Mouse (Mus musculus) 3134 (cell line): Measurements from ENCODE around the gene Sh3rf1.

ENCODE experiments used
- DNase-seq: peaks from one replicate; pipeline ENCODE4 v3.0.0-alpha.2; 2011; ENCODE audit warnings: low spot score; ENCODE audit not compliant: insufficient read length; ENCODE audit errors: extremely low read depth

Sh3rf1 gene

GRCm38 (mm10) chr8:61223729-61224379 lies at the start of gene Sh3rf1:
Gene Sh3rf1 (plus strand): TSS chr8:61223872.
- DNase-seq, result peak; percentile 85

DNA sequence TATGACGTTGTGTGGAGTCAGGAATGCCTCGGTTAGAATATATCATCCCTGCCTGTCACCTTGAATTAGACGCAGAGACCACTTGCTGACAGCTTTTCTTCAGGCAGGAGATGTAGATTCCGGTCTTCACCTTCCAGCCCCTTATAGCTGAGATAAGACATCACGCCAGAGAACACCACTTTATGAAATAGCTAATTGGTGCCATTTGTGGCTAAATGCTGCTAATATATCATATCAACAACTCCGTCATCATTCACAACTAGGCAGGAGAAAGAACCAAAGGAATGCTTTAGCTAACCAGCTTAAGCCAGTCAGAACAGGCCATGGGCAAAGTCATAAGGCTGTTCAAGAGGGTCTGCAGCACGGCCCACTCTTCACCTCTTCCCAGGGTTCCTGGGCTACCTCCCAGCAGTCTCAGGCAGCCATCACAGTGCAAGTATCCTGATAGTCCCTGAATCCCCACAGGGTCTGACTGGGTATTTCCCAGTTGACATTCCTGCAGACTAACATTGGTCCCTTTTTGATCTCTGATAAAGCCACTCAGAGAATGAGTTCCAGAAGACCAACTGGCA lies 49.7 kb upstream of the Sh3rf1 start:
- DNase-seq, result no peak

- no peak for DNase-seq
Observed at GRCm38 (mm10) chr8:61175876-61176275, 47.8 kb upstream of the Sh3rf1 start.

- DNase-seq, result no peak
Observed at GRCm38 (mm10) chr8:61177680-61178593, 45.7 kb upstream of the Sh3rf1 start.

DNA sequence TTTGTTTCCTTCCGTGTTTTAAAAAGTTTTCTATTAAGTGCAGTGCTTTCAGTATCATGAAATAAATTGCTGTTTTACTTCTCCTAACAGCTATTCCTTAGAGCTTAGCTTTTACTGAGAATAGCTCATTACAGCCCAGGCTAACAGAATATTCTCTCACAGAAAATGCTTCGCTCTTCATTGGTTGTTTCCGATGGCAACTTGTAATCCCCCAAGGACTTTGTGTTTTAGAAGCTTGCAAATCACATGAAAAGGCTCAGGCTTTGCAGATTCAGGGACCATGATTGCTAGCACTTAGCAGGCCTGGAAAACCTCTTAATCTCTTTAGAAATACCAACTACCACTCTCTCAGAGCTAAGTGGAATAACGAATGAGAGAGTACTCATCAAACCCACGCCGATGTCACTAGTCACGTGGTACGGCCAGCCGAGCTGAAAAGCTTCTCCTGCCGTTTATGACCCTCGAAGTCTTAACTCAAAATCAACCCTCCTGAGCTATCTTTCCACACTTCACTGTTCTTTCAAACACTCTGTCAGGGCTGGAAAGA lies 45.0 kb upstream of the Sh3rf1 start:
- DNase-seq, result no peak

- DNase-seq, result no peak
Observed at GRCm38 (mm10) chr8:61181592-61181991, 42.1 kb upstream of the Sh3rf1 start.

GRCm38 (mm10) chr8:61182020-61182419 lies 41.7 kb upstream of the Sh3rf1 start:
- no peak for DNase-seq

- no peak for DNase-seq
Observed at GRCm38 (mm10) chr8:61185274-61186198, 38.1 kb upstream of the Sh3rf1 start.

GRCm38 (mm10) chr8:61194306-61194925 lies 29.3 kb upstream of the Sh3rf1 start:
- DNase-seq, result peak; percentile 85

GRCm38 (mm10) chr8:61200254-61200887 lies 23.3 kb upstream of the Sh3rf1 start:
- no peak for DNase-seq

GRCm38 (mm10) chr8:61203035-61203826 lies 20.4 kb upstream of the Sh3rf1 start:
- DNase-seq, result no peak

GRCm38 (mm10) chr8:61206876-61207275 lies 16.8 kb upstream of the Sh3rf1 start:
- no peak for DNase-seq

- no peak for DNase-seq
Observed at GRCm38 (mm10) chr8:61207636-61208035, 16.0 kb upstream of the Sh3rf1 start.

GRCm38 (mm10) chr8:61208719-61209118 lies 15.0 kb upstream of the Sh3rf1 start:
- DNase-seq, result no peak

- DNase-seq, result no peak
Observed at GRCm38 (mm10) chr8:61210836-61211235, 12.8 kb upstream of the Sh3rf1 start.

DNA sequence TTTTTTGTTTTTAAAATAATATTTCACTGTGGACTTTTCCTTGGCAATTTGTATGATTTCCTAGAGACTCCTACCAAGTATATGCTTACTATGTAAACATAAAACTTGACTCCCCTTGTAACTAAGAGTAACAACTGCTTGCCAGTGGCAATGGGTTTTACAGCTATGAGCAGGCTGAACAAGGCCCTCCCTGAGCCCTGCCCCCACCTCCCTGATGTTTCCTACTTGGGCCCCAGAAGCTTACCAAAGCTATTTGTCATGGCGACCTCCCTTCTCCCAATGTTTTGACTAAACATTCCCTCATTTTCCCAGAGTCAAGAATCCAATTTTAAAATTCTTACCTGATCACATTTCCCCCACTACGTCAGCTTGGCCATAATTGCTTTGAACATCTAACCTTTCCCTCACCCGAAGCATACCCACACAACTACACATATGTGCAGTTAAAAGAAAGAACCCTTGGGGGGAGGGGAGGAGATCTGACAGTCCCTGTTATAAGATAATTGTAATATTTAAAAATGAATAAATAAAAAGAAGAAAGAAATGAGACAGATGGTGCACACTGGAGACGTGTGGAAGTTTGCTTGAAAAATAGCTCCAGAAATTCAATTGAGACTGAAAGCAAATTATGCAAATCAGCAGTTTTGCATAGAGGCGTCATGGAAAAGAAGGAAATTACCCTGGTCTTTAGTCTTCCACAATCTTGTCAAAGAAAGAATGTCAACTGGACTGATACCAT lies 8.4 kb upstream of the Sh3rf1 start:
- no peak for DNase-seq

DNA sequence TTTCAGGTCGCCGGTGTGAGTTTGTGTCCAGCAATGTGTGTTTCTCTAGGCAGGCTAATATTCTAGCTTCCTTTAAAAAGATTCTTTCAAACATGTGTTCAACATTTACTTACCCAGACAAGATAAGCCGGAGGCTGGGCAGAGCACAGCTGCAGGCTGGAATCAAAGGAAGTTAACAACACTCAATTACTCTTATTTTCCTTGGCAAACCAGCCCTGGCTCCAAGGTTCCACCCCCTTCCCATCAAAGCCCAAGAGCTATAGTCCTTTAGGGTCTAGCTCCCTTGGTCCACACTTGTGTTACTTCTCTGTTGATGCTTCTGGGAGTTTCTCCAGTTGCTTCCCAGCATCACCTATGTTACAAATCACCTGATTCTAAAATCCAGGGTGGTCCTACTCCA lies 6.7 kb upstream of the Sh3rf1 start:
- DNase-seq, result no peak

DNA sequence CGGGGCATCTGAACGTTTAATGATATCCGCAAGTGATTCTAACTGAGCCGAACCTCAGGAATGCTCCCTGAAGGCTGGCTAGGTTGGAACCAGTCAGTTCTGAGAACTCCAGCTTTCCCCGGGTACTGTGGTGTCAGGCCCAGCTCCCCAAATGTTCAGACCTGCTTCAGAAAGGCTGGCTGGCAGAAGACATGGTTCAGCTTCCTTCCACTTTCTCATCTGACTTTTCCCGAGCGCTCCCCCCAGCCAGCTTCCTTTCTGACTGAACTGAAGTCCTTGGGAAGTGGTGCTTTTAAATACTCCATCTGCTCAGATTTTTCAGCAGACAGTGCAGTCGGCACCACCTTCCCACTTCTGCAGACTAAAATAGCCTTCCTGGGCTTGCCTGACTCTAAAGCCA lies 6.2 kb upstream of the Sh3rf1 start:
- DNase-seq, result no peak
